Comparison of ENCODE assay signal across 23 mouse cellular contexts in genomic region chr1:192606876-192607275, GRCm38 (mm10).
DNase-seq lines count a peak whose midpoint lies in the region; ATAC-seq lines count a peak whose summit lies in the region.
"Had no signal": no experiment of that assay in that cellular context is flagged by ENCODE, and none has a peak within 500 bp of the region (broad histone marks: within the 10 kb centered on the region; RNA-seq: fewer than 3 reads in every experiment).

No protein-coding gene starts in this region.

- no peak overlapping the region for H3K4me2 ChIP-seq in forebrain, embryonic 13.5 days
- H3K4me2 ChIP-seq: embryonic facial prominence, embryonic 12.5 days had no signal

- 84% methylated on average over 8 of the region's 8 CpGs for WGBS in forebrain, embryonic 13.5 days

- DNase-seq in layer of hippocampus, adult 8-10 months (ENCODE audit: low spot score in 2 of 2): no peak
- no peak for DNase-seq in thymus, postnatal 4 days
- DNase-seq in right cerebral cortex, postnatal 10 days (ENCODE audit: low spot score in 2 of 2): no peak
- DNase-seq: adrenal gland, adult 2 months; adrenal gland, postnatal 10 days; adrenal gland, postnatal 25 days; B cell, adult 2 months; cerebellum, adult 11 months; cerebellum, adult 18-20 months; cerebellum, adult 8-10 months; cerebellum, adult 9-11 months; cerebellum, postnatal 14 days; cerebellum, postnatal 36 days had no signal

- no peak overlapping the region for H3K27ac ChIP-seq in forebrain, embryonic 13.5 days
- H3K27ac ChIP-seq: embryonic facial prominence, embryonic 10.5 days; embryonic facial prominence, embryonic 12.5 days had no signal

- H3K27me3 ChIP-seq in forebrain, embryonic 13.5 days: no peaks in the 10 kb centered on the region
- H3K27me3 ChIP-seq: embryonic facial prominence, embryonic 12.5 days had no signal

- H3K4me1 ChIP-seq in forebrain, embryonic 13.5 days: no peaks in the 10 kb centered on the region

- no peaks in the 10 kb centered on the region for H3K9me3 ChIP-seq in forebrain, embryonic 13.5 days (replicated peaks)
- H3K9me3 ChIP-seq: embryonic facial prominence, embryonic 10.5 days; embryonic facial prominence, embryonic 12.5 days had no signal

- H3K9ac ChIP-seq in forebrain, embryonic 13.5 days: no peak overlapping the region
- H3K9ac ChIP-seq: embryonic facial prominence, embryonic 12.5 days had no signal

- H3K4me3 ChIP-seq in forebrain, embryonic 13.5 days: no peak overlapping the region
- H3K4me3 ChIP-seq: embryonic facial prominence, embryonic 10.5 days; embryonic facial prominence, embryonic 12.5 days had no signal

- ATAC-seq in common myeloid progenitor, adult 5-6 weeks (replicated peaks; ENCODE audit: low read depth, poor library complexity, severe bottlenecking): peak; percentile 36
- peak; percentile 47 to 57 for ATAC-seq in hematopoietic stem cell, adult 5-6 weeks (replicated peaks in 1 of 2; ENCODE audit: insufficient read depth in 1 of 2, low FRiP score in 2 of 2, low TSS enrichment in 1 of 2, low read depth in 1 of 2, poor library complexity in 2 of 2, severe bottlenecking in 2 of 2)
- ATAC-seq in monocyte, adult 5-6 weeks (replicated peaks; ENCODE audit: insufficient number of reproducible peaks, low FRiP score, low TSS enrichment, poor library complexity, severe bottlenecking): peak; percentile 52
- ATAC-seq in forebrain, embryonic 13.5 days: no peak
- ATAC-seq: CD4-positive, CD25-positive, alpha-beta regulatory T cell, adult 4 months; forebrain, embryonic 14.5 days; forebrain, embryonic 16.5 days had no signal

- H3K36me3 ChIP-seq in forebrain, embryonic 13.5 days (ENCODE audit: poor library complexity, severe bottlenecking): no peaks in the 10 kb centered on the region
- H3K36me3 ChIP-seq: embryonic facial prominence, embryonic 10.5 days; embryonic facial prominence, embryonic 12.5 days; G1E had no signal
